Mouse (Mus musculus) CD4-positive, CD25-positive, alpha-beta regulatory T cell, adult 9 weeks (primary cell): ENCODE data around the gene Olfr1480. TPM values are rescaled to one million over a fixed set of nuclear protein-coding genes. Genes with fewer than 3 reads are reported as not detected.

Experiments used
- polyA plus RNA-seq: library from polyadenylated mRNA; unstranded; fragments of 100-300 nt; shearing (Covaris generic); gene quantifications from one replicate; pipeline ENCODE4 v1.2.1, GENCODE M21; 2017

Gene Olfr1480
- not detected for polyA plus RNA-seq

DNA sequence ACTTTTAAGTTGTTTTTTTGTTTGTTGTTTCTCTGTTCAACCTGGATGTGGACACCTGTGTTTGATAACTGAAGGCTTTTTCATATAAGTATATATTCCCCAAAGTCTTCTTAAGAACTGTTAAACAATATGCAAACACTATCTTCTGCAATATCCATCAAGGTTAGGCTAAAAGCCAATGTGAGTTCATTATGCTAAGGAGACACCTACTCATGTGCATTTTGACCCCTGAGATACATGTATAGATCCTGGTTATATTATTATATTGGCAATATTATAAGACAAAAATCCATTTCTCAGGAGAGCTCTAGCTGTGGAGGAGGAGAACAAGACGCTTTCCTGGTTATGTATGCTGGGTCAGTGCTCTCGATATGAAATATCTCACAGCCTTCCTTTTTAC, at the start of gene Olfr1480:
Olfr1480 (plus strand) TSS at position 301 of the 400 bp plus-strand sequence.

DNA sequence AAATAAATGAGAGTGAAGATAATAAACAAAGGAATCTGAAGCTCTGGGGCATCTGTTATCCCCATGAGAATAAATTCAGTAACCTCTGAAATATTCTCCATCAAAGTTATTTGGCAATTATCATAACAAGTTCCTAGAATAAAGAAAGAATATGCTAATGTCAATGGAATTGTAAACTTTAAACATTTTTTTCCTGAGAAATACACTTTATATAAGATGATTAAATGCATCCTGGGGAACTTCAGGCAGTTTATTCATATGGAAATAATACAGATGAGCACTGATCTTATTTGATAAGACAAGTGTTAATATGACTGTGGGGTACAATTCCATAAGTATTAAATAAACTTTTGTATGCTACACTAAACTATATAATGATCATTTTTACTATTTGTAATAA, 47.6 kb upstream of the Olfr1480 start, which contains the start of gene Olfr1475:
Olfr1475 (minus strand) TSS at position 101 of the 400 bp plus-strand sequence.

DNA sequence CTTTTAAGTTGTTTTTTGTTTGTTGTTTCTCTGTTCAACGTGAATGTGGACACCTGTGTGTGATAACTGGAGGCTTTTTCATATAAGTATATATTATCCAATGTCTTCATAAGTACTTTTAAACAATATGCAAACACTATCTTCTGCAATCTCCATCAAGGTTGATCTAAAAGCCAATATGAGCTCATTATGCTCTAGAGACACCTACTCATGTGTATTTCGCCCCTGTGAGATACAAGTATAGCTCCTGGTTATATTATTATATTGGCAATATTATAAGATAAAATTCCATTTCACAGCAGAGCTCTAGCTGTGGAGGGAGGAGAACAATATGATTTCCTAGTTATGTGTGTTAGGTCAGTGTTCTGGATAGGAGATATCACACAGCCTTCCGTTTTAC, 27.5 kb upstream of the Olfr1480 start, which contains the start of gene Olfr1477:
Olfr1477 (plus strand) TSS at position 301 of the 400 bp plus-strand sequence.

Other genes starting within 250 kb of the Olfr1480 start
- not detected for gene Olfr1465, start 212.4 kb upstream of the Olfr1480 start, polyA plus RNA-seq
- gene Olfr1466, start 189.1 kb upstream of the Olfr1480 start, polyA plus RNA-seq, result not detected
- gene Olfr1467, start 165.7 kb upstream of the Olfr1480 start, polyA plus RNA-seq, result not detected
- gene Olfr1469, start 120.1 kb upstream of the Olfr1480 start, polyA plus RNA-seq, result not detected
- gene Olfr1471, start 84.5 kb upstream of the Olfr1480 start, polyA plus RNA-seq, result 0.11 TPM
- gene Olfr1472, start 71.8 kb upstream of the Olfr1480 start, polyA plus RNA-seq, result not detected
- gene Olfr1474, start 58.3 kb upstream of the Olfr1480 start, polyA plus RNA-seq, result not detected
- not detected for gene Olfr1475, start 47.7 kb upstream of the Olfr1480 start, polyA plus RNA-seq
- not detected for gene Olfr1477, start 27.4 kb upstream of the Olfr1480 start, polyA plus RNA-seq
- not detected for gene Olfr1484, start 55.6 kb downstream of the Olfr1480 start, polyA plus RNA-seq
- gene Olfr1487, start 89.5 kb downstream of the Olfr1480 start, polyA plus RNA-seq, result not detected
- gene Olfr1489, start 103.7 kb downstream of the Olfr1480 start, polyA plus RNA-seq, result not detected
- not detected for gene Olfr1490, start 123.2 kb downstream of the Olfr1480 start, polyA plus RNA-seq
- not detected for gene Olfr1491, start 169.4 kb downstream of the Olfr1480 start, polyA plus RNA-seq
- not detected for gene Olfr1493-ps1, start 195.4 kb downstream of the Olfr1480 start, polyA plus RNA-seq
- not detected for gene Olfr1494, start 211.8 kb downstream of the Olfr1480 start, polyA plus RNA-seq
- not detected for gene Olfr1495, start 236.7 kb downstream of the Olfr1480 start, polyA plus RNA-seq
- not detected for gene Olfr1496, start 250.0 kb downstream of the Olfr1480 start, polyA plus RNA-seq